Mouse (Mus musculus) thymus, adult 2 months (tissue): Measurements from ENCODE around the gene Lingo4. TPM values are rescaled to one million over a fixed set of nuclear protein-coding genes. Genes with fewer than 3 reads are reported as not detected.

Experiments used
- DNase-seq: peaks from one replicate; pipeline ENCODE4 v3.0.0; 2021
- H3K27ac ChIP-seq: fragments of 200-500 bp; 2 replicates; pipeline ENCODE4 v1.5.1; 2012; ENCODE audit warnings: low read length, control low read depth; ENCODE audit not compliant: control insufficient read depth, insufficient read depth
- H3K27me3 ChIP-seq: fragments of 200-500 bp; 2 replicates; pipeline ENCODE4 v1.6.1; 2012; ENCODE audit warnings: mild to moderate bottlenecking, low read length, moderate library complexity, mixed read lengths; ENCODE audit not compliant: control insufficient read depth, insufficient read depth
- H3K36me3 ChIP-seq: fragments of 200-500 bp; 2 replicates; pipeline ENCODE4 v1.6.1; 2012; ENCODE audit warnings: mild to moderate bottlenecking, low read length, moderate library complexity; ENCODE audit not compliant: control insufficient read depth, insufficient read depth
- H3K4me1 ChIP-seq: fragments of 200-500 bp; replicated peaks from 2 replicates; pipeline ENCODE4 v1.6.1; 2012; ENCODE audit warnings: low read length; ENCODE audit not compliant: control insufficient read depth, insufficient read depth
- H3K4me3 ChIP-seq: fragments of 200-500 bp; 2 replicates; pipeline ENCODE4 v1.5.1; 2012; ENCODE audit warnings: mild to moderate bottlenecking, low read length, control low read depth, moderate library complexity; ENCODE audit not compliant: control insufficient read depth, insufficient read depth
- CTCF ChIP-seq: fragments of 200-500 bp; IDR thresholded peaks from 2 replicates; pipeline ENCODE4 v1.5.1; 2012; ENCODE audit warnings: mild to moderate bottlenecking, control low read depth, low read length, moderate library complexity, borderline replicate concordance; ENCODE audit not compliant: control insufficient read depth, poor library complexity, insufficient read depth; ENCODE audit errors: extremely low read depth
- POLR2A ChIP-seq: fragments of 200-500 bp; IDR thresholded peaks from 2 replicates; pipeline ENCODE4 v1.6.1; 2012; ENCODE audit warnings: mild to moderate bottlenecking, low read length, control low read depth, moderate library complexity; ENCODE audit not compliant: control insufficient read depth, poor library complexity, insufficient read depth; ENCODE audit errors: extremely low read depth
- WGBS: fragments of 180-500 bp; shearing (Covaris S2); methylation state at CpG from one replicate; pipeline ENCODE4 v1.1.7; 2018; 5-methylcytosine and 5-hydroxymethylcytosine counted together
- polyA plus RNA-seq: library from polyadenylated mRNA; depleted of rRNA; stranded (reverse); fragments of >200 nt; gene quantifications from 2 replicates; pipeline ENCODE4 v1.2.3, GENCODE M21; 2012; rRNA removed

Gene Lingo4
- polyA plus RNA-seq, 1 experiment: 6.0 TPM

DNA sequence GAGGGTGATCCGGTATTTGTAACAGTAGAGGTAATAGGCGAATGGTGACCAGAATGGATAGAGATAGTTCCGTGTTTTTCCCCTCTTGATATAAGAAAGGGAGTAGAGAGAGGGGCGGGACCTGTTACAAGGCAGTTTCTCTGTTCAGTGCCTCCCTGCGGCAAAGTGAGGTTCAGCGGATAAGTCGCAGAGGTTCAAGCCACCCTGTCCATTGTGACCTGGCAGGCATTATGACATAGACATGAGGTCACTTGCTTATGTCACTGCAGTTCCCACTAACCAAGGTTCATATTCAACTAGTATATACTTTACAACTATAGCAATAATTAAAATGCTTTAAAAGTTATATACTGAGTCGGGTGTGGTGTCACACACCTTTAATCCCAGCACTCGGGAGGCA is 38.1 kb downstream of the Lingo4 start:
- TF ChIP-seq CTCF: no peak
- TF ChIP-seq POLR2A: no peak
- 94% methylated on average over 9 of the region's 9 CpGs for WGBS
- no peak for DNase-seq

DNA sequence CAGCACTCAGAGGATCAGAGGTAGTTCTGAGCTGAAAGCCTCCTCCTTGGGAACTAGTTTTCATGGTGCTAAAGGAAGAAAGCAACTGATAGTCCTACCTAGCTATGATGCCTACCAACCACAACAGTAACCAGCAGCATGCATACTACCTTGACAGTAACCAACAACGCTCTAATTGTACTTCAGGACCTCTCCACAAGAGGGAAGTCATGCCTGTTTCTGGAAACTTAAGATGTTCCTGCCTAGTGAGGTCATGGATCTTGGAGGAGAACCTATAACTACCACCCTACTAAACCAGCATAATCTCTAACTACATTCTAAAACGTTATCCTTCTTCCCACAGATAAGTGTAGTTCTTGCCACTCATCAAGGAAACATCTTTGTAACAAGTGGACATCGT is 42.9 kb downstream of the Lingo4 start:
- TF ChIP-seq CTCF (no peak), POLR2A (no peak)
- no peak overlapping the region for H3K27ac ChIP-seq
- 45% methylated on average over 3 of the region's 3 CpGs for WGBS
- no peaks in the 10 kb centered on the region for H3K27me3 ChIP-seq
- DNase-seq: peak; percentile 24
- peaks cover 16% of the 10 kb centered on the region for H3K36me3 ChIP-seq
- H3K4me3 ChIP-seq: no peak overlapping the region
- H3K4me1 ChIP-seq: peaks cover 5% of the 10 kb centered on the region

More for the DNA sequence above, 38.1 kb downstream of the Lingo4 start:
- Histone ChIP-seq H3K27ac (no peak overlapping the region), H3K4me3 (no peak overlapping the region), H3K36me3 (no peaks in the 10 kb centered on the region), H3K4me1 (no peaks in the 10 kb centered on the region), H3K27me3 (no peaks in the 10 kb centered on the region)

DNA sequence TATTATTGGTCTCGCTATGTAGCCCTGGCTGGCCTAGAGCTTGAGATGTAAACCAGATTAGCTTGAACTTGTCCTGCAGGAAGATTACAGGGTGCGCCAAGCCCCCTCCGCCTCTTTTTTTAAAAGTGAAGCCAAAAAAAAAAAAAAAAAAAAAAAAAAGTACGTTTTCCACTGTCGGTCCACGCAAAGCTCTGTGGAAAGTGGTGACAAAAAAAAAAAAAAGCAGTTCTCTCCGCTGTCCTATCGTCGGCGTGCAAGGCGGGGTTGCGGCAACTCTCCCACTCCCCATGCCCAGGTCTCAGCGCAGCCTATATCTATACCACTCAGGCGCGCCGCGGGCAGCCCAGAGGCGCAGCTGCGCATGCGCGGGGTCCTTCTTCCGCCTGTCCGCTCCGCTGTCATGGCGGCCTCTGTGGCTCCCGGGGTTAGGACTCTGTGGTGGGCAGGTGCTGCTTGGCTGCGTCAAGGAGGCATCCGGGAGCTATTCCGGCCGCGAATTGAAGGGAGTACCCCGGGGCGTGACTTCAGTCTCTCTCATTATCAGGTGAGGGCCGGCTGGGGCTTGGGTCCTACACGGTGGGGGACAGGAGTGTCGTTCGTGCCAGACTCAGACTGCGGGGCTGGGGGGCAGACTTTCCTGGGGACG is 44.8 kb downstream of the Lingo4 start, which contains the start of gene Mrpl9:
TSS of gene Mrpl9 (plus strand) at position 368 of the 646 bp plus-strand sequence.
- 2% methylated on average over 39 of the region's 39 CpGs for WGBS
- DNase-seq: peak; percentile 98
- no peak within 1 kb of the TSS for H3K27ac ChIP-seq

DNA sequence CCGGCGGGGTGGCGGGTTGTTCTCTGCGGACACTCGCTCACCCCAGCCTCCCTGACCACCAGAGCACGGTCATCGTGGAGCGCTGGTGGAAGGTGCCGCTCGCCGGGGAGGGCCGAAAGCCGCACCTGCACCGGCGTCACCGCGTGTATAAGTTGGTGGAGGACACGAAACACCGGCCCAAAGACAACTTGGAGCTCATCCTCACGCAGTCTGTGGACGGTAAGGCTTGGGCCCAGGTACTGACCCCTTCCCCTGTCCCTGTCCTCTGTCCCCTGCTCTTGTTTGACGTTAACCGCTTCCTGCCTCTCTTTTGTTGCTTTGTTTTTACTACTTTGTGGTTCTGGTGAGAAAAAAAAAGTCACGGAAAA is 45.3 kb downstream of the Lingo4 start, which contains the start of gene Oaz3:
TSS of gene Oaz3 (minus strand) at position 319 of the 368 bp plus-strand sequence.
- Histone ChIP-seq H3K4me1 (peaks cover 5% of the 10 kb centered on the region), H3K27ac (no peak within 1 kb of the TSS), H3K4me3 (peak within 1 kb of the TSS; percentile 60), H3K27me3 (no peaks in the 10 kb centered on the region), H3K36me3 (peaks cover 40% of the 10 kb centered on the region)
- DNase-seq: no peak
- TF ChIP-seq POLR2A (no peak), CTCF (no peak)
- under 1% methylated on average over 24 of the region's 24 CpGs for WGBS

More for the DNA sequence above, 44.8 kb downstream of the Lingo4 start, which contains the start of gene Mrpl9:
- peaks cover 5% of the 10 kb centered on the region for H3K4me1 ChIP-seq
- no peaks in the 10 kb centered on the region for H3K27me3 ChIP-seq
- peak within 1 kb of the TSS; percentile 60 for H3K4me3 ChIP-seq
- peaks cover 35% of the 10 kb centered on the region for H3K36me3 ChIP-seq
- TF ChIP-seq POLR2A (peak; percentile 88), CTCF (peak; percentile 57; the same call in 1 of the 2 replicates)

DNA sequence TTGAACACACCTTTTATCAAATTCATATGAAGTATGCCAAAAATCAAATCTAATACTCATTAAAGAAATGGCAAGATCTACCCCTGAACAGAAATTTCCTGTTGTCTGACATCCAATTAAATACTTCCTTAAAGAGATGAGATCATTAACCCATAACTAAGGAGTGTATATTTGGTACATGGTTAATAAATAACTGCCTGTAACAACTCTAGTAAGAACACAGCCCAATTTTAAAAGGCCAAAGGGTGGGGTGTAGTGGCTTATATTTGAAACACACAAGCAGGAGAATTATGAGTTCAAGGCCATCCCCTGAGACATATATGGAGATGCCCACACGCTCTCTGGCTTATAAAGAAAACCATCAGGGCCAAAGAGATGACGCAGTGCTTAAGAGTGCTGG is 51.1 kb downstream of the Lingo4 start:
- Histone ChIP-seq H3K27ac (no peak overlapping the region), H3K4me1 (peaks cover 1% of the 10 kb centered on the region), H3K36me3 (peaks cover 53% of the 10 kb centered on the region), H3K4me3 (no peak overlapping the region), H3K27me3 (no peaks in the 10 kb centered on the region)
- no peak for DNase-seq
- 94% methylated on average over 2 of the region's 2 CpGs for WGBS
- TF ChIP-seq CTCF (no peak), POLR2A (no peak)

Other genes with a start within 250 kb of the Lingo4 start
- gene Gm10696, start 220.3 kb upstream of the Lingo4 start, polyA plus RNA-seq: 0.04 TPM in 1 of 2 replicates, not detected in the other
- gene Gm5286, start 201.8 kb upstream of the Lingo4 start, polyA plus RNA-seq: not detected in 2 replicates
- gene Gm4778, start 134.5 kb upstream of the Lingo4 start, polyA plus RNA-seq: not detected in 2 replicates
- gene Them4, start 88.4 kb upstream of the Lingo4 start, polyA plus RNA-seq: 1.8 and 2.3 TPM in 2 replicates
- 0.27 and 0.35 TPM in 2 replicates for gene Them5, start 56.4 kb upstream of the Lingo4 start, polyA plus RNA-seq
- gene C2cd4d, start 36.1 kb upstream of the Lingo4 start, polyA plus RNA-seq: 0.39 and 0.55 TPM in 2 replicates
- gene Rorc, start 25.7 kb upstream of the Lingo4 start, polyA plus RNA-seq: 296 and 308 TPM in 2 replicates
- gene Tdrkh, start 14.8 kb downstream of the Lingo4 start, polyA plus RNA-seq: 2.6 and 4.1 TPM in 2 replicates
- gene Mrpl9, start 44.8 kb downstream of the Lingo4 start, polyA plus RNA-seq: 46.4 and 47.5 TPM in 2 replicates
- gene Oaz3, start 45.4 kb downstream of the Lingo4 start, polyA plus RNA-seq: 0.43 and 0.71 TPM in 2 replicates
- 3.0 and 3.3 TPM in 2 replicates for gene Celf3, start 79.8 kb downstream of the Lingo4 start, polyA plus RNA-seq
- gene Riiad1, start 81.8 kb downstream of the Lingo4 start, polyA plus RNA-seq: 0.50 TPM in 1 of 2 replicates, not detected in the other
- 13.9 and 15.5 TPM in 2 replicates for gene Snx27, start 184.2 kb downstream of the Lingo4 start, polyA plus RNA-seq
- not detected in 2 replicates for gene Gm10972, start 244.6 kb downstream of the Lingo4 start, polyA plus RNA-seq